Mouse (Mus musculus) midbrain, embryonic 16.5 days (tissue): ENCODE data around the gene Mboat1. TPM values are rescaled to one million over a fixed set of nuclear protein-coding genes. Genes with fewer than 3 reads are reported as not detected.

Source experiments
- ATAC-seq: fragments of 200-750 bp; cut with Nextera tagmentation; 2 replicates; pipeline ENCODE4 v1.8.0; 2017; ENCODE audit warnings: moderate TSS enrichment
- H3K27ac ChIP-seq: fragments of 300-500 bp; sonication (generic); 2 replicates; pipeline ENCODE4 v1.5.1; 2014; ENCODE audit warnings: mild to moderate bottlenecking, low read length, mixed read lengths
- H3K27me3 ChIP-seq: fragments of 300-500 bp; sonication (generic); 2 replicates; pipeline ENCODE4 v1.6.1; 2014; ENCODE audit warnings: low read depth, low read length, mixed read lengths; ENCODE audit not compliant: control insufficient read depth, insufficient read depth
- H3K36me3 ChIP-seq: fragments of 300-500 bp; sonication (generic); 2 replicates; pipeline ENCODE4 v1.6.1; 2014; ENCODE audit warnings: mild to moderate bottlenecking, low read length, moderate library complexity, mixed read lengths; ENCODE audit not compliant: control insufficient read depth, insufficient read depth
- H3K4me1 ChIP-seq: fragments of 300-500 bp; sonication (generic); 2 replicates; pipeline ENCODE4 v1.6.1; 2014; ENCODE audit warnings: mild to moderate bottlenecking, low read length, mixed read lengths; ENCODE audit not compliant: control insufficient read depth, insufficient read depth
- H3K4me2 ChIP-seq: fragments of 300-500 bp; sonication (generic); 2 replicates; pipeline ENCODE4 v1.6.1; 2014; ENCODE audit warnings: mild to moderate bottlenecking, low read length, mixed read lengths
- H3K4me3 ChIP-seq: fragments of 300-500 bp; sonication (generic); 2 replicates; pipeline ENCODE4 v1.5.1; 2014; ENCODE audit warnings: low read depth, mild to moderate bottlenecking, low read length, moderate library complexity, mixed read lengths
- H3K9ac ChIP-seq: fragments of 300-500 bp; sonication (generic); 2 replicates; pipeline ENCODE4 v1.6.1; 2014; ENCODE audit warnings: low read depth, low read length, mixed read lengths
- H3K9me3 ChIP-seq: fragments of 300-500 bp; sonication (generic); replicated peaks from 2 replicates; pipeline ENCODE4 v1.6.1; 2014; ENCODE audit warnings: mild to moderate bottlenecking, low read length, mixed read lengths; ENCODE audit not compliant: control insufficient read depth, poor library complexity, severe bottlenecking
- WGBS: fragments of 180-500 bp; shearing (Covaris S2); extraction: QIAGEN DNeasy Blood & Tissue Kit; methylation state at CpG from one replicate; pipeline ENCODE4 v1.1.7; 2014; 5-methylcytosine and 5-hydroxymethylcytosine counted together
- polyA plus RNA-seq: library from polyadenylated mRNA; unstranded; fragments of >200 nt; fragmentation: Nextera tagmentation; extraction: Ambion mirVana; gene quantifications from 2 replicates; pipeline ENCODE4 v1.2.1, GENCODE M21; 2015

Mboat1 gene
- polyA plus RNA-seq, 1 experiment from 2014 or later, result 1.6 TPM

DNA sequence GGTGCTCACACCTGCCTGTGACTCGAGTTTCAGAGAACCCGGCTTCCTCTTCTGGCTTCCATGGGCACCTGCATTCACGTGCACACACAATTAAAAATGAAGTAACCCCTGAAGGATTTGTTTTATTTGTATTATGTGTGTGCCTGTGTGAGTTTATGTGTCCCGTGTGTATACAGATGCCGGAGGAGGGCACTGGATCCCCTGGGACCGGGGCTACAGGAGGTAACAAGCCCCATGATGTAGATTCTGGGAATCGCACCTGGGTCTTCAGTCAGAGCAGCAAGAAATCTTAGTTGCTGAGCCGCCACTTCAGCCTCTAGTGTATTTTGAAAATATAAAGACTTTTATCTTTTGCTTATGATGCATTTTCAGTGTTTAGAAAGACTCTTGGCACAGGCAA, 60.4 kb downstream of the Mboat1 start:
- H3K27me3 ChIP-seq, result no peaks in the 10 kb centered on the region
- no peak overlapping the region for H3K4me3 ChIP-seq
- ATAC-seq, result no peak
- H3K9me3 ChIP-seq, result no peaks in the 10 kb centered on the region
- no peaks in the 10 kb centered on the region for H3K4me1 ChIP-seq
- H3K4me2 ChIP-seq, result no peak overlapping the region
- no peak overlapping the region for H3K9ac ChIP-seq
- no peak overlapping the region for H3K27ac ChIP-seq
- 83% methylated on average over 8 of the region's 8 CpGs for WGBS
- no peaks in the 10 kb centered on the region for H3K36me3 ChIP-seq

DNA sequence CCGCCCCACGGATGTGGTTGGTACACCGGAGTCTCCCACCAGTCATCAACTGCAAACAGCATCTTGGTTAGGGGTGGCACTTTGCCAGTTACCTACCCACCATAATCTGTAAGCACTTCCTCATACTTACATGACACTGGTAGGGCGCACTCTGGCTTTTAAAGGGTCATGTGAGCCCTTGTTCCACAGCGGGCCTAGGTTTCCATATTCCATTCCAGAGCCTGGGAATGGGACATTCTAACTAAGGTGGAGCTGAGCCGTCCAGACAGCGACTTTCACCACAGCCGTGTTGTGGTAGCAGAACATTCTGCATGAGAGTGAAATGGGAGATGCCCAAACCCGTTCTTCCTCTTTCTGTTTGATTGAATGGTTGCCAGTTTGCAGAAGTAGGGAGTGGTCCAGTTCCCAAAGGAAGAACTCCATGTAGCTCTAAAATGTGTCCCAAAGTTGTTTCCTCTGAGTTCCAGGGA, 61.8 kb downstream of the Mboat1 start:
- H3K27ac ChIP-seq, result no peak overlapping the region
- no peaks in the 10 kb centered on the region for H3K9me3 ChIP-seq
- H3K27me3 ChIP-seq, result no peaks in the 10 kb centered on the region
- no peak overlapping the region for H3K4me2 ChIP-seq
- H3K9ac ChIP-seq, result no peak overlapping the region
- H3K36me3 ChIP-seq, result no peaks in the 10 kb centered on the region
- no peaks in the 10 kb centered on the region for H3K4me1 ChIP-seq
- ATAC-seq, result no peak
- no peak overlapping the region for H3K4me3 ChIP-seq
- 92% methylated on average over 9 of the region's 9 CpGs for WGBS

DNA sequence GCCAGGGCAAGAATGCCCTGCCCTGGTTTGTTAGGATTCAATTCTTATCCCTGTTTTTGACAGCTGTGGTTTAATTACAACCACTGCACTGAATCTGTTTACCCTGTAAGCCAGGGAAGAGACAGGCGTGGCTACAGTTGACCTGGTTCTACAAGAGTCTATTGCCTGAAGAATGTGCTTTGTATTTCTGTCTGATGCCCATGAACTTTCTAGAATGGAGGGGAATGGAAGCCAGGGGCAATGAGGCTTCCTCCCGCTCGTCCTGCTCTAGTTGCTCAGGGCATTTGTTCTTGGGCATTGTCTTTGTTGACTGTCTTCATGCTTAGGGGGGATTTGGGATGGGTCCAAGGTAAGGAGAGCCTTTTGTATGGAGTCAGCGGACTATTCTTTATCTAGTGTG, 63.5 kb downstream of the Mboat1 start:
- Histone ChIP-seq H3K4me3 (no peak overlapping the region), H3K9me3 (no peaks in the 10 kb centered on the region), H3K27me3 (no peaks in the 10 kb centered on the region), H3K36me3 (no peaks in the 10 kb centered on the region), H3K9ac (no peak overlapping the region), H3K4me1 (no peaks in the 10 kb centered on the region), H3K27ac (no peak overlapping the region), H3K4me2 (no peak overlapping the region)
- no peak for ATAC-seq
- WGBS, result 67% methylated on average over 4 of the region's 4 CpGs

DNA sequence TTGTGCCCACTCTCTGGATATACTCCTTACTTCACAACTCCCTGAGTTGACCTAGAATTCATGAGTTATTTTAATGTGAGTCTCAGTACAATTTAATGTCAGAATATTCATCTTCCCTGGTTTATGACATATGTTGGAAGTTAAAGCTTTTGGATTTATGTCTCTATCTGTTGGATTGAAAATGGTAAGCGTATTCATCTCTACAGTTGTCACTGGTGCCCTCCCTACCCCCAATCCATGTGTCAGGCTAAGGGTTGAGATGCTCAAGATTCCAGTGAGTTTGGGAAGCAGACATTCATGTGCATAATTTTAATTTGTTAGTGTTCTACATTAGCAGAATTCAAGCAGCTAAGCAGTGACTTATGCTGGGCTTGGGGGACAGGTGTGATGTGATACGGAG, 64.4 kb downstream of the Mboat1 start:
- H3K9me3 ChIP-seq, result no peaks in the 10 kb centered on the region
- H3K4me2 ChIP-seq, result no peak overlapping the region
- H3K9ac ChIP-seq, result no peak overlapping the region
- no peak overlapping the region for H3K4me3 ChIP-seq
- no peaks in the 10 kb centered on the region for H3K27me3 ChIP-seq
- H3K4me1 ChIP-seq, result no peaks in the 10 kb centered on the region
- no peak overlapping the region for H3K27ac ChIP-seq
- H3K36me3 ChIP-seq, result no peaks in the 10 kb centered on the region
- WGBS, result 97% methylated on average over 2 of the region's 2 CpGs
- ATAC-seq, result no peak

DNA sequence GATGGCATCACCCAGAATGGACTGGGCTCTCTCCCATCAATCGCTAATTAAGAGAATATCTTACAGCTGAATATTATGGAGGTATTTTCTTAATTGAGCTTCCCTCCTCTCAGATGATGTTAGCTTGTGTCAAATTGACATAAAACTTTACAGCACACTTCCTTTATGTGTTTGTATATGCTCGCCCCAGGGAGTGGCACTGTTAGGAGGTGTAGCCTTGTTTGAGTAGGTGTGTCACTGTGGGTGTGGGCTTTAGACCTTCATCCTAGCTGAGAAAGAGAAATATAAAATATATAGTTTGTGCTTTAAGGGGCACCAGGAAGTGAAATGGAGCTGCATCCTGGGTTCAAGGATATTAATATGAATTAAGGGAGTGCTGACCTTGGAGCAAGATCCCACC, 66.7 kb downstream of the Mboat1 start:
- WGBS, result 94% methylated on average over 2 of the region's 2 CpGs
- H3K9me3 ChIP-seq, result no peaks in the 10 kb centered on the region
- H3K9ac ChIP-seq, result no peak overlapping the region
- H3K4me2 ChIP-seq, result no peak overlapping the region
- no peaks in the 10 kb centered on the region for H3K27me3 ChIP-seq
- ATAC-seq, result no peak
- no peaks in the 10 kb centered on the region for H3K36me3 ChIP-seq
- H3K4me1 ChIP-seq, result no peaks in the 10 kb centered on the region
- no peak overlapping the region for H3K4me3 ChIP-seq
- H3K27ac ChIP-seq, result no peak overlapping the region

DNA sequence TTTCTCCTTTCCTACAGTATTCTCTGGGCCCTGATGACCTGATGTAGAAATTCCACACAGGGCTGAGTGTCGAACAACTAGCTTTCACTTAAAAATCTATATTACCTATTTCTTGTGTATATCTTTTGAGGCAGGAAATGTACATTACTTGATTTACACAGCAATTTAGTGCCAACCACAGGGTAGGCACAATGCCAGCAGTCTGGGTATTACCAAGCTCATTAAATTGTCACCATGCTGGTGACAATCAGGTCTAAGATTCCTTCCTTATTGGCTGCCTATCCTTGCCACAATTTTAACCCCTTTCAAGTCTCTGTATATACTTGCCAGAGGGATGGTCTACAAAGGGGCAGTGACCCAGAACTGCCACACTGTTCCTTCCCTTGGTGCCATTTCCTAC, 71.9 kb downstream of the Mboat1 start:
- no peaks in the 10 kb centered on the region for H3K9me3 ChIP-seq
- peaks cover 3% of the 10 kb centered on the region for H3K4me1 ChIP-seq
- no peak for ATAC-seq
- WGBS, result 93% methylated on average over 1 of the region's 1 CpGs
- H3K9ac ChIP-seq, result no peak overlapping the region
- H3K27ac ChIP-seq, result no peak overlapping the region
- H3K4me2 ChIP-seq, result no peak overlapping the region
- no peaks in the 10 kb centered on the region for H3K27me3 ChIP-seq
- no peak overlapping the region for H3K4me3 ChIP-seq
- H3K36me3 ChIP-seq, result no peaks in the 10 kb centered on the region

DNA sequence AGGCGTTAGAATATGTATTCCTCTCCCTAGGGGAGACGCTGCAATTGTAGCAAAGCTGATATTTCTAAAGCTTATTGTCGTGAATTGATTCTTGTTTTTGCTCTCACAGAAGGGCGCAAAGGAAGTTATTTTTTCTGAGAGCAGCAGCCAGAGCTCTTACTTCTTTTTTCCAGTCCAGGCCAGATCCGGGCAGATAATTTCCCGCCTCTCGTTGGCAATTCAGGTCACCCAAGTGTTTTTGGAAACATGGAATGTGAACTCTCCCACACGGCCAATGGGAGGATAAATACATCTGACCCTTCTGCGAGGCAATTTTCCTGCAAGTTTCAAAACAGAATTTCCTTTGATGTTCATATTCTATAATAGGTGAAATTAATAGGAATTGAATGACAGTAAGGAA, 77.0 kb downstream of the Mboat1 start:
- H3K9me3 ChIP-seq, result no peaks in the 10 kb centered on the region
- H3K27me3 ChIP-seq, result no peaks in the 10 kb centered on the region
- 65% methylated on average over 9 of the region's 9 CpGs for WGBS
- no peak overlapping the region for H3K27ac ChIP-seq
- no peak overlapping the region for H3K4me3 ChIP-seq
- peaks cover 3% of the 10 kb centered on the region for H3K4me1 ChIP-seq
- ATAC-seq, result no peak
- no peak overlapping the region for H3K9ac ChIP-seq
- 0 out of 2 replicates have a peak overlapping the region, but pooled peaks have one; percentile 12 for H3K4me2 ChIP-seq
- H3K36me3 ChIP-seq, result no peaks in the 10 kb centered on the region

DNA sequence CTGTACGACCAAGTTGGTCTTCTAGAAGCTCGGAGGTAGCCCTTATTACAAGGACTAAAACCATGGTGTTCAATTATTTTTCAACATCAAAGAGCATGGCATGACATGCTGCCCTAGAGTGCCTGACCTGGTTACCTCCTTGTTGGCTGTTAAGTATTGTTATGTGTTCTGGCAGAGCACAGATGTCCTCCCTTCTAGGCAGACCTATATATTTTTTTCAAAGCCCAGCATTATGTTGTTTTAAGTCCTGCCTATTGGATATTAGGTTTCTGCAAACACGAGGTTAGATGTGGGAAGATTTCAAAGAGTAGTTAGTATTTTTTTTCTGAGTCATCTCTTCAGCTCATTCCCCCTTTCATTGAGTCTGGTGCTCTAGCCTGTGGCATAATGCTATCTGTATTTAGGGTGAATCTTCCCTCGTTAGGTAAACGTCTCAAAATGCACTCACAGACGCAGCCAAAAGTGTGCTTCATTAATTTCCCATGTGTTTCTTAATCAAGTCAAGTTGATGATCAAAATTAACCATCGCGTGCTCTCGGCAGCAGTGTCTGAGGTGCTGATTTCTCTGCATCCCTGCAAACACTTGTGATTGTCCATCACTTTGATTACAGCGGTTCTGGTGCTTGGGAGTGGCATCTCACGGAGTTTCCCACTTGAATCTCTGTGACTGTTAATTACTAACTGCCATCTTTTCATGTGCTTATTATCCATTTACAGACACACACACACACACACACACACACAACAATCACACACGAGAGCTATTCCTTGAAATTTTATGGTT, 81.5 kb downstream of the Mboat1 start:
- no peak overlapping the region for H3K4me2 ChIP-seq
- peaks cover 3% of the 10 kb centered on the region for H3K4me1 ChIP-seq
- H3K9me3 ChIP-seq, result no peaks in the 10 kb centered on the region
- 77% methylated on average over 12 of the region's 12 CpGs for WGBS
- H3K36me3 ChIP-seq, result no peaks in the 10 kb centered on the region
- H3K4me3 ChIP-seq, result no peak overlapping the region
- ATAC-seq, result no peak
- H3K27me3 ChIP-seq, result no peaks in the 10 kb centered on the region
- H3K9ac ChIP-seq, result no peak overlapping the region
- no peak overlapping the region for H3K27ac ChIP-seq

DNA sequence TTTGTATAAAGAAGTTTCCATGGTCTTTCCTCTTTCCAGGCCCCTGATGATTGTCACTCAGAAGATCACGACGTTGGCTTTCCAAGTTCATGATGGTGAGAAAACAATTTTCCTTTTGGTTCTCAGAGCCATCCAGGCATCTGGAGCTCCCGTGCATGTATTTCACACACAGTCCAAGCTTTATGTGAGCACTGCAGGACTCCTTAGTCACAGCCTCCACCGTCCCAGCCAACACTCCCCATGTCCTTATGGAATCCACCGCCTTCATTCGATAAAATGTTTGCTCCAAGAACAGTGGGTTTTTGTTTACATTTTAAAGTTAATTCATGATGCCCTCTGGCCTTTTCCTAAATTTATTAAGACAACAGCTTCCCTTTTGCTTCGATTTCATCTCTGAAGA, 83.3 kb downstream of the Mboat1 start:
- H3K9ac ChIP-seq, result no peak overlapping the region
- no peak overlapping the region for H3K4me3 ChIP-seq
- H3K27me3 ChIP-seq, result no peaks in the 10 kb centered on the region
- no peaks in the 10 kb centered on the region for H3K9me3 ChIP-seq
- H3K36me3 ChIP-seq, result no peaks in the 10 kb centered on the region
- no peak overlapping the region for H3K27ac ChIP-seq
- no peak for ATAC-seq
- H3K4me2 ChIP-seq, result no peak overlapping the region
- WGBS, result 83% methylated on average over 7 of the region's 7 CpGs
- no peaks in the 10 kb centered on the region for H3K4me1 ChIP-seq
